Mouse (Mus musculus): Measurements from ENCODE around the gene Cfap61.

The Cfap61 gene

DNA sequence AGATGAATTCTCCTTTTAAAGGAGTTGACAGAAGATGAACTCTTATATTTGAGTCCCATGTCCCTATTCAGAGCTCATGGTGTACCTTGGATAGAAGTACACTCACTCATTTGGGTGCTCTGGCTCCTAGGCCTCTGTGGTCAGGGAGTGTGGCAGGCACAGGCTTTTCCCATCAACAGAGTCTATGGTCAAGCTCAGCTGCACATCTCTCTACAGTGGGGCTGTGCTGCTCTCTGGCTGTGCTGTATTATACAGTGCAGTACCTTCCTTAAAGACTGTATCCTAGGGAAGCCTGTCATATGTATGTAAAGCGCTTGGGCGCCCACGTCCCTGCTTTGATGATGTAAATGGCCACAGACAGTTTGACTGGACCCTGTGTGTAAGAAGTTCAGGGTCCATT, 323.0 kb downstream of the Cfap61 start:
- DNase-seq (ENCODE audit: low spot score) = no peak

- no peak for DNase-seq (ENCODE audit: low spot score)
These were observed 324.3 kb downstream of the Cfap61 start for GRCm38 (mm10) chr2:146258736-146259469.

GRCm38 (mm10) chr2:146259787-146260560, 325.4 kb downstream of the Cfap61 start:
- DNase-seq (ENCODE audit: low spot score) = no peak

- DNase-seq (ENCODE audit: low spot score) = no peak
These were observed 326.6 kb downstream of the Cfap61 start for GRCm38 (mm10) chr2:146261146-146261545.

- DNase-seq (ENCODE audit: low spot score) = no peak
These were observed 327.6 kb downstream of the Cfap61 start for GRCm38 (mm10) chr2:146262215-146262614.

GRCm38 (mm10) chr2:146262966-146263365, 328.4 kb downstream of the Cfap61 start:
- no peak for DNase-seq (ENCODE audit: low spot score)
